Mouse (Mus musculus): ENCODE measurements around the gene Olfr690.

GRCm38 (mm10) chr7:105287795-105288194 is 46.1 kb downstream of the Olfr690 start, which contains the start of gene Olfr688:
- TF ChIP-seq CTCF (IDR thresholded peaks at IDR 0.05; ENCODE audit: control insufficient read depth, insufficient read depth, low read length) (no peak), POLR2A (IDR thresholded peaks at IDR 0.05; ENCODE audit: borderline replicate concordance, control insufficient read depth, low read depth, low read length) (no peak)
